In genomic region chr11:33112407-33112806, GRCm38 (mm10) we compare ENCODE assay signal across 17 mouse cellular contexts. TPM values are rescaled to one million over a fixed set of nuclear protein-coding genes. Genes with fewer than 3 reads are reported as not detected.
DNase-seq lines count a peak whose midpoint lies in the region; ATAC-seq and TF ChIP-seq lines count a peak whose summit lies in the region.
"Had no signal": no experiment of that assay in that cellular context is flagged by ENCODE, and none has a peak within 500 bp of the region (broad histone marks: within the 10 kb centered on the region; RNA-seq: fewer than 3 reads in every experiment).

No protein-coding gene starts in this region.

- H3K4me2 ChIP-seq in liver, embryonic 12.5 days, result no peak overlapping the region
- H3K4me2 ChIP-seq: embryonic facial prominence, embryonic 13.5 days; heart, embryonic 12.5 days; midbrain, embryonic 12.5 days had no signal

- no peaks in the 10 kb centered on the region for H3K27me3 ChIP-seq in liver, embryonic 12.5 days (replicated peaks)

- H3K9ac ChIP-seq in liver, embryonic 12.5 days, result no peak overlapping the region
- H3K9ac ChIP-seq: embryonic facial prominence, embryonic 13.5 days; heart, embryonic 12.5 days; midbrain, embryonic 12.5 days had no signal

- no peak for TF ChIP-seq CTCF in gastrocnemius, adult 2 months (IDR thresholded peaks at IDR 0.05)

- intact Hi-C loops in gastrocnemius, adult 2 months (cut with DNase I), result no loop called here

- no peak for ATAC-seq in liver, embryonic 12.5 days
- ATAC-seq: Patski had no signal

- no peaks in the 10 kb centered on the region for H3K36me3 ChIP-seq in liver, embryonic 12.5 days
- H3K36me3 ChIP-seq: embryonic facial prominence, embryonic 13.5 days; heart, embryonic 12.5 days; midbrain, embryonic 12.5 days had no signal

- no peaks in the 10 kb centered on the region for H3K4me1 ChIP-seq in liver, embryonic 12.5 days
- H3K4me1 ChIP-seq: heart, embryonic 12.5 days; midbrain, embryonic 12.5 days had no signal

- no peak overlapping the region for H3K4me3 ChIP-seq in gastrocnemius, adult 2 months
- H3K4me3 ChIP-seq in liver, embryonic 12.5 days, result no peak overlapping the region
- H3K4me3 ChIP-seq: embryonic facial prominence, embryonic 13.5 days; heart, embryonic 12.5 days; midbrain, embryonic 12.5 days had no signal

- H3K9me3 ChIP-seq in liver, embryonic 12.5 days (replicated peaks), result no peaks in the 10 kb centered on the region
- H3K9me3 ChIP-seq: embryonic facial prominence, embryonic 13.5 days; heart, embryonic 12.5 days; midbrain, embryonic 12.5 days had no signal

- no peak overlapping the region for H3K27ac ChIP-seq in gastrocnemius, adult 2 months
- H3K27ac ChIP-seq in liver, embryonic 12.5 days, result no peak overlapping the region
- H3K27ac ChIP-seq: embryonic facial prominence, embryonic 13.5 days; midbrain, embryonic 12.5 days; stomach, postnatal 0 days had no signal

- DNase-seq in gastrocnemius, adult 2 months, result peak; percentile 39
- no peak for DNase-seq in gastrocnemius, adult 8-10 months (ENCODE audit: low spot score in 2 of 2)
- DNase-seq in MN1 (ENCODE audit: low spot score), result peak; percentile 83
- peak; percentile 58 to 60 for DNase-seq in cerebellum, adult 18-20 months
- peak; percentile 84 for DNase-seq in forelimb bud, embryonic 11.5 days (ENCODE audit: low read depth, low spot score)
- DNase-seq in neural tube, embryonic 10.5 days (ENCODE audit: extremely low spot score, low spot score), result no peak
- DNase-seq: heart, postnatal 4 days; kidney, postnatal 14 days; layer of hippocampus, adult 9-11 months; lung, postnatal 36 days; thymus, postnatal 25 days had no signal

- 6% methylated on average over 1 of the region's 1 CpGs for WGBS in liver, embryonic 12.5 days (ENCODE audit: insufficient replicate concordance)

RNA-seq across cellular contexts. Expression of gene Fgf18, which starts 34.8 kb away (rescaled TPM):
- total RNA-seq in gastrocnemius, adult 2 months (2021), result 1 to 10 TPM in 1 of 2 experiments, under 1 TPM in 1; 0.89 to 2.5 TPM
- 1 to 10 TPM in 2 of 4 experiments, under 1 TPM in 2; 0.54 to 2.1 (median 0.94) TPM for total RNA-seq in gastrocnemius, adult 8-10 months (2022)
- polyA plus RNA-seq in liver, embryonic 12.5 days (2016; fragmentation: Nextera tagmentation; extraction: Ambion mirVana), result 0.44 and 0.60 TPM in 2 replicates

RNA-seq across cellular contexts. Expression of gene Npm1, which starts 50.6 kb away (rescaled TPM):
- 100 to 1,000 TPM; 129 to 144 TPM for total RNA-seq in gastrocnemius, adult 2 months (2021)
- 100 to 1,000 TPM; 118 to 161 (median 130) TPM for total RNA-seq in gastrocnemius, adult 8-10 months (2022)
- polyA plus RNA-seq in liver, embryonic 12.5 days (2016; fragmentation: Nextera tagmentation; extraction: Ambion mirVana), result 966 and 967 TPM in 2 replicates

Comparison
In these comparisons a context has a peak if more than half of its experiments do, and no peak if none do; other contexts are left out.
1. DNase-seq: peak in gastrocnemius, adult 2 months (single experiment), MN1 (single experiment), cerebellum, adult 18-20 months (2 of 2) and forelimb bud, embryonic 11.5 days (single experiment); none in gastrocnemius, adult 8-10 months (0 of 2) and neural tube, embryonic 10.5 days (single experiment).